Mouse (Mus musculus): ENCODE data around the gene Ppfia1. TPM values are rescaled to one million over a fixed set of nuclear protein-coding genes. Genes with fewer than 3 reads are reported as not detected.
A peak's percentile ranks its signal among the peaks of the same experiment; 100 is the strongest.

The Ppfia1 gene
- total and polyA plus RNA-seq, 2 experiments from 2014 or later = 15.6 to 36.2 TPM

GRCm38 (mm10) chr7:144582284-144582980, 28.9 kb upstream of the Ppfia1 start, which contains the start of gene Fadd:
Gene Fadd (minus strand): TSS chr7:144582463.
- WGBS = 1% methylated on average over 34 of the region's 34 CpGs
- Histone ChIP-seq H3K4me1 (ENCODE audit: insufficient read depth, low read length) (peaks cover 13% of the 10 kb centered on the region), H3K4me2 (ENCODE audit: low read depth, low read length) (peak within 1 kb of the TSS; percentile 65), H3K36me3 (ENCODE audit: insufficient read depth, low read length) (0 out of 2 replicates have a peak, but pooled peaks cover 10% of the 10 kb centered on the region), H3K9me3 (ENCODE audit: low read length) (no peaks in the 10 kb centered on the region), H3K4me3 (ENCODE audit: low read length) (peak within 1 kb of the TSS; percentile 56), H3K9ac (replicated peaks; ENCODE audit: low read length) (peak within 1 kb of the TSS; percentile 63), H3K27ac (peak within 1 kb of the TSS; percentile 80), H3K27me3 (ENCODE audit: insufficient read depth, low read length) (no peaks in the 10 kb centered on the region; the same call in 1 of the 2 replicates)
- ATAC-seq (peak; percentile 87), DNase-seq (ENCODE audit: low spot score) (peak; percentile 97)
- no peak for TF ChIP-seq CTCF (IDR thresholded peaks at IDR 0.05; ENCODE audit: low read depth)

GRCm38 (mm10) chr7:144581559-144582283, 28.2 kb upstream of the Ppfia1 start:
- ATAC-seq = peak; percentile 86
- Histone ChIP-seq H3K27ac (peak overlapping the region; percentile 80), H3K9me3 (ENCODE audit: low read length) (no peaks in the 10 kb centered on the region), H3K9ac (replicated peaks; ENCODE audit: low read length) (peak overlapping the region; percentile 63), H3K4me3 (ENCODE audit: low read length) (peak overlapping the region; percentile 56), H3K27me3 (ENCODE audit: insufficient read depth, low read length) (no peaks in the 10 kb centered on the region), H3K4me1 (ENCODE audit: insufficient read depth, low read length) (peaks cover 13% of the 10 kb centered on the region), H3K36me3 (ENCODE audit: insufficient read depth, low read length) (0 out of 2 replicates have a peak, but pooled peaks cover 10% of the 10 kb centered on the region), H3K4me2 (ENCODE audit: low read depth, low read length) (peak overlapping the region; percentile 65)
- peak; percentile 86 for TF ChIP-seq CTCF (IDR thresholded peaks at IDR 0.05; ENCODE audit: low read depth)
- 1% methylated on average over 43 of the region's 43 CpGs for WGBS
- DNase-seq (ENCODE audit: low spot score) = peak; percentile 90

- 91% methylated on average over 5 of the region's 5 CpGs for WGBS
- no peak for DNase-seq (ENCODE audit: low spot score)
These were observed 24.3 kb upstream of the Ppfia1 start for GRCm38 (mm10) chr7:144577876-144578275.

GRCm38 (mm10) chr7:144572234-144572633, 18.7 kb upstream of the Ppfia1 start:
- H3K9me3 ChIP-seq (ENCODE audit: low read length) = no peaks in the 10 kb centered on the region
- no peak overlapping the region for H3K4me3 ChIP-seq (ENCODE audit: low read length)
- no peaks in the 10 kb centered on the region for H3K36me3 ChIP-seq (ENCODE audit: insufficient read depth, low read length)
- ATAC-seq (no peak), DNase-seq (ENCODE audit: low spot score) (no peak)
- no peaks in the 10 kb centered on the region for H3K27me3 ChIP-seq (ENCODE audit: insufficient read depth, low read length)
- no peak overlapping the region for H3K27ac ChIP-seq
- 87% methylated on average over 5 of the region's 5 CpGs for WGBS
- TF ChIP-seq CTCF (IDR thresholded peaks at IDR 0.05; ENCODE audit: low read depth) = no peak
- H3K4me1 ChIP-seq (ENCODE audit: insufficient read depth, low read length) = no peaks in the 10 kb centered on the region
- no peak overlapping the region for H3K9ac ChIP-seq (replicated peaks; ENCODE audit: low read length)
- no peak overlapping the region for H3K4me2 ChIP-seq (ENCODE audit: low read depth, low read length)

More at GRCm38 (mm10) chr7:144577876-144578275, 24.3 kb upstream of the Ppfia1 start:
- H3K27me3 ChIP-seq (ENCODE audit: insufficient read depth, low read length) = no peaks in the 10 kb centered on the region
- no peak for ATAC-seq
- no peak overlapping the region for H3K27ac ChIP-seq
- TF ChIP-seq CTCF (IDR thresholded peaks at IDR 0.05; ENCODE audit: low read depth) = no peak
- H3K4me1 ChIP-seq (ENCODE audit: insufficient read depth, low read length) = peaks cover 11% of the 10 kb centered on the region
- no peak overlapping the region for H3K9ac ChIP-seq (replicated peaks; ENCODE audit: low read length)
- H3K4me3 ChIP-seq (ENCODE audit: low read length) = no peak overlapping the region
- no peak overlapping the region for H3K4me2 ChIP-seq (ENCODE audit: low read depth, low read length)
- H3K36me3 ChIP-seq (ENCODE audit: insufficient read depth, low read length) = 0 out of 2 replicates have a peak, but pooled peaks cover 10% of the 10 kb centered on the region
- H3K9me3 ChIP-seq (ENCODE audit: low read length) = no peaks in the 10 kb centered on the region

GRCm38 (mm10) chr7:144571598-144571997, 18.1 kb upstream of the Ppfia1 start:
- no peak overlapping the region for H3K4me3 ChIP-seq (ENCODE audit: low read length)
- DNase-seq (ENCODE audit: low spot score) (no peak), ATAC-seq (no peak)
- no peaks in the 10 kb centered on the region for H3K36me3 ChIP-seq (ENCODE audit: insufficient read depth, low read length)
- H3K27me3 ChIP-seq (ENCODE audit: insufficient read depth, low read length) = no peaks in the 10 kb centered on the region
- H3K4me1 ChIP-seq (ENCODE audit: insufficient read depth, low read length) = no peaks in the 10 kb centered on the region
- H3K9me3 ChIP-seq (ENCODE audit: low read length) = no peaks in the 10 kb centered on the region
- no peak overlapping the region for H3K4me2 ChIP-seq (ENCODE audit: low read depth, low read length)
- no peak for TF ChIP-seq CTCF (IDR thresholded peaks at IDR 0.05; ENCODE audit: low read depth)
- H3K27ac ChIP-seq = no peak overlapping the region
- no peak overlapping the region for H3K9ac ChIP-seq (replicated peaks; ENCODE audit: low read length)

- no peak overlapping the region for H3K9ac ChIP-seq (replicated peaks; ENCODE audit: low read length)
- H3K27me3 ChIP-seq (ENCODE audit: insufficient read depth, low read length) = no peaks in the 10 kb centered on the region
- DNase-seq (ENCODE audit: low spot score) = peak; percentile 67
- H3K4me1 ChIP-seq (ENCODE audit: insufficient read depth, low read length) = no peaks in the 10 kb centered on the region
- no peak for ATAC-seq
- no peak overlapping the region for H3K4me2 ChIP-seq (ENCODE audit: low read depth, low read length)
- no peak overlapping the region for H3K4me3 ChIP-seq (ENCODE audit: low read length)
- 0 out of 2 replicates have a peak overlapping the region, but pooled peaks have one; percentile 11 for H3K27ac ChIP-seq
- WGBS = 48% methylated on average over 7 of the region's 7 CpGs
- no peaks in the 10 kb centered on the region for H3K36me3 ChIP-seq (ENCODE audit: insufficient read depth, low read length)
- no peak for TF ChIP-seq CTCF (IDR thresholded peaks at IDR 0.05; ENCODE audit: low read depth)
- no peaks in the 10 kb centered on the region for H3K9me3 ChIP-seq (ENCODE audit: low read length)
These were observed 15.9 kb upstream of the Ppfia1 start for GRCm38 (mm10) chr7:144569428-144569827.
